Mouse (Mus musculus) cerebellum, postnatal 14 days (tissue): ENCODE data around the gene Ooep.
"Not testable (repeated sequence)": the region's sequence is repeated elsewhere in the genome, so short reads cannot be mapped to it uniquely, and the experiment has no call there.

ENCODE experiments used
- DNase-seq, 2 experiments: peaks; one replicate each; pipeline ENCODE4 v3.0.0; 2021; ENCODE audit warnings: mixed read lengths in 2 of 2

Gene Ooep

GRCm38 (mm10) chr9:78378113-78378785, at the start of gene Ooep:
Gene Ooep (minus strand): TSS chr9:78378725.
- peak; percentile 58 to 70 for DNase-seq

- DNase-seq = no peak
Measured at GRCm38 (mm10) chr9:78428185-78428584, 49.7 kb upstream of the Ooep start.

- DNase-seq = peak; percentile 21 to 32
Measured at GRCm38 (mm10) chr9:78427362-78427781, 48.8 kb upstream of the Ooep start.

- no peak for DNase-seq
Measured at GRCm38 (mm10) chr9:78401596-78401995, 23.1 kb upstream of the Ooep start.

GRCm38 (mm10) chr9:78400570-78400969, 22.0 kb upstream of the Ooep start:
- no peak for DNase-seq

- DNase-seq = no peak
Measured at GRCm38 (mm10) chr9:78396517-78396916, 18.0 kb upstream of the Ooep start.

- DNase-seq = peak; percentile 64 to 68
Measured at GRCm38 (mm10) chr9:78395630-78396351, 17.3 kb upstream of the Ooep start, which contains the start of gene Ddx43. Gene Ddx43 (plus strand): TSS chr9:78395777.

GRCm38 (mm10) chr9:78395244-78395629, 16.7 kb upstream of the Ooep start:
- no peak for DNase-seq

GRCm38 (mm10) chr9:78394602-78395001, 16.1 kb upstream of the Ooep start:
- DNase-seq = no peak

- DNase-seq = no peak
Measured at GRCm38 (mm10) chr9:78393741-78394140, 15.2 kb upstream of the Ooep start.

GRCm38 (mm10) chr9:78389981-78390380, 11.5 kb upstream of the Ooep start:
- DNase-seq = no peak

GRCm38 (mm10) chr9:78386947-78387346, 8.4 kb upstream of the Ooep start:
- DNase-seq = no peak

GRCm38 (mm10) chr9:78385893-78386292, 7.4 kb upstream of the Ooep start:
- DNase-seq = peak in 1 of 2 experiments; percentile 6

- no peak for DNase-seq
Measured at GRCm38 (mm10) chr9:78377546-78377945, 979 bp downstream of the Ooep start.

- DNase-seq = no peak
Measured at GRCm38 (mm10) chr9:78375486-78375885, 3.0 kb downstream of the Ooep start.

- no peak for DNase-seq
Measured at GRCm38 (mm10) chr9:78374885-78375389, 3.6 kb downstream of the Ooep start.

GRCm38 (mm10) chr9:78374397-78374796, 4.1 kb downstream of the Ooep start:
- no peak for DNase-seq

GRCm38 (mm10) chr9:78372827-78373504, 5.6 kb downstream of the Ooep start:
- DNase-seq = no peak

GRCm38 (mm10) chr9:78371441-78371840, 7.1 kb downstream of the Ooep start:
- no peak for DNase-seq

- no peak for DNase-seq
Measured at GRCm38 (mm10) chr9:78369786-78370185, 8.7 kb downstream of the Ooep start.

GRCm38 (mm10) chr9:78369349-78369748, 9.2 kb downstream of the Ooep start:
- no peak for DNase-seq

- DNase-seq = no peak
Measured at GRCm38 (mm10) chr9:78368671-78369293, 9.7 kb downstream of the Ooep start.

- not testable (repeated sequence) for DNase-seq
Measured at GRCm38 (mm10) chr9:78367959-78368358, 10.6 kb downstream of the Ooep start, which contains the start of gene Dppa5a. Gene Dppa5a (minus strand): TSS chr9:78368177.
